Mouse (Mus musculus) forebrain, embryonic 16.5 days (tissue): ENCODE data around the gene Creld1. TPM values are rescaled to one million over a fixed set of nuclear protein-coding genes. Genes with fewer than 3 reads are reported as not detected.

Experiments used
- ATAC-seq: fragments of 200-750 bp; cut with Nextera tagmentation; 2 replicates; pipeline ENCODE4 v1.8.0; 2017; ENCODE audit warnings: mild to moderate bottlenecking, moderate library complexity
- H3K27ac ChIP-seq: fragments of 300-500 bp; sonication (generic); 2 replicates; pipeline ENCODE4 v1.5.1; 2014; ENCODE audit warnings: low read length, control low read depth
- H3K27me3 ChIP-seq: fragments of 300-500 bp; sonication (generic); replicated peaks from 2 replicates; pipeline ENCODE4 v1.6.1; 2014; ENCODE audit warnings: low read length; ENCODE audit not compliant: control insufficient read depth, insufficient read depth
- H3K36me3 ChIP-seq: fragments of 300-500 bp; sonication (generic); 2 replicates; pipeline ENCODE4 v1.6.1; 2014; ENCODE audit not compliant: control insufficient read depth, insufficient read depth
- H3K4me1 ChIP-seq: fragments of 300-500 bp; sonication (generic); replicated peaks from 2 replicates; pipeline ENCODE4 v1.6.1; 2014; ENCODE audit warnings: low read length; ENCODE audit not compliant: control insufficient read depth, insufficient read depth
- H3K4me2 ChIP-seq: fragments of 300-500 bp; sonication (generic); 2 replicates; pipeline ENCODE4 v1.6.1; 2014; ENCODE audit warnings: mild to moderate bottlenecking, low read length, control low read depth
- H3K4me3 ChIP-seq: fragments of 300-500 bp; sonication (generic); replicated peaks from 2 replicates; pipeline ENCODE4 v1.5.1; 2014; ENCODE audit warnings: mild to moderate bottlenecking, low read length, control low read depth
- H3K9ac ChIP-seq: fragments of 300-500 bp; sonication (generic); replicated peaks from 2 replicates; pipeline ENCODE4 v1.6.1; 2014; ENCODE audit warnings: low read depth, low read length, control low read depth
- H3K9me3 ChIP-seq: fragments of 300-500 bp; sonication (generic); 2 replicates; pipeline ENCODE4 v1.6.1; 2016; ENCODE audit warnings: low read length; ENCODE audit not compliant: control insufficient read depth
- WGBS: fragments of 180-500 bp; shearing (Covaris S2); extraction: QIAGEN DNeasy Blood & Tissue Kit; methylation state at CpG from one replicate; pipeline ENCODE4 v1.1.7; 2014; 5-methylcytosine and 5-hydroxymethylcytosine counted together
- polyA plus RNA-seq: library from polyadenylated mRNA; unstranded; fragments of >200 nt; fragmentation: Nextera tagmentation; extraction: Ambion mirVana; gene quantifications from 2 replicates; pipeline ENCODE4 v1.2.1, GENCODE M21; 2015

Creld1 gene
- polyA plus RNA-seq, 1 experiment from 2014 or later, result 73.9 TPM

DNA sequence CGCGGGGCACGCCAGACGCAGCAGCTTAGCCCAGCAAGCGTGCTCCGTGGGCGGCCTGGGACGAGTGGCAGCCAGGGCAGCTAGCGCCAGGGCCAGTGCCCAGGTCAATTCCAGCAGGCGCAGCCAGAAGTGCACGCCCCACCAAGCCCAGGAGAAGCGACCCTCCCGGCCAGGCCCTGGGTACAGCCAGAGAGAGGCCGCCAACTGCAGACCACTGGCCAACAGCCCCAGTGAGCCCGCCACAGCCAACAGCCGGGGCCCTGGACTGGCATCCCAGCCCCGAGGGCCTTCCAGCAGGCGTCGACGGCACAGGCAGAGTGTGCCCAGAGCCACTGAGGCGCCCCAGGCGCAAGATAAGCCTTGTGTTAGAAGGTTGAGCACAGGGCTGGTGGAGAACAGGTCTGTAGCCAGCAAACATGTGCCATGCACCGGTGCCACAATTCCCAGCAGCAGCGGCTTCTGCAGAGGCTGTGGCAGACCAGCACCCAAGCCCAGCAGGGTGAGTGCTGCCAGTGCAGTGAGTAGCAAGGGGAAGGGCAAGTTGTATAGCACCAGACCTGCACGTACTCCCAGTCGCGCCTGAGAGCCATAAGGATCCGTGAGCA, 12.1 kb downstream of the Creld1 start:
- Histone ChIP-seq H3K4me1 (peaks cover 8% of the 10 kb centered on the region), H3K4me3 (peak overlapping the region; percentile 39; the same call in 1 of the 2 replicates), H3K4me2 (peak overlapping the region; percentile 61), H3K27me3 (0 out of 2 replicates have a peak, but pooled peaks cover 2% of the 10 kb centered on the region), H3K36me3 (peaks cover 5% of the 10 kb centered on the region; the same call in 1 of the 2 replicates), H3K9ac (peak overlapping the region; percentile 48; the same call in 1 of the 2 replicates), H3K27ac (no peak overlapping the region), H3K9me3 (no peaks in the 10 kb centered on the region)
- WGBS, result 68% methylated on average over 28 of the region's 28 CpGs
- ATAC-seq, result no peak

DNA sequence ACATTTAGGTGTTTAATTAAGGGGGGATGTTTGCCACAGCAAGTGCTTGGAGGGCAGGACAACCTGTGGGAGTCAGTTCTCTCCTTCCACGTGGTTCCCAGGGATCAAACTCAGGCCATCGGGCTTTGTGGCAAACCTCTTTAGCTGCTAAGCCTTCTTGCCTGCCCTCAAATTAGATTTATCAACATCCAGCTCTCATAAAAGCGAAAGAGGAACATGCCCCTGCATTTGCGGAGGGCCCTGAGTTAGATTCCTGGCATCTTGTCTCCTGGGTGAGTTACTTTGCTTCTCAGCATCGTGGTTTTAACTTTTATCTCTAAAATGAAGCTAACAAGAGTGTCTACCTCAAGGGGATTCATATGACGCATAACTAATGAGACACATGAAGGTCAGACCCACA, 16.2 kb downstream of the Creld1 start:
- no peak overlapping the region for H3K4me3 ChIP-seq
- 84% methylated on average over 6 of the region's 6 CpGs for WGBS
- H3K27ac ChIP-seq, result no peak overlapping the region
- H3K4me2 ChIP-seq, result no peak overlapping the region
- H3K4me1 ChIP-seq, result peaks cover 17% of the 10 kb centered on the region
- no peaks in the 10 kb centered on the region for H3K9me3 ChIP-seq
- H3K9ac ChIP-seq, result no peak overlapping the region
- no peak for ATAC-seq
- no peaks in the 10 kb centered on the region for H3K36me3 ChIP-seq
- H3K27me3 ChIP-seq, result 0 out of 2 replicates have a peak, but pooled peaks cover 2% of the 10 kb centered on the region

DNA sequence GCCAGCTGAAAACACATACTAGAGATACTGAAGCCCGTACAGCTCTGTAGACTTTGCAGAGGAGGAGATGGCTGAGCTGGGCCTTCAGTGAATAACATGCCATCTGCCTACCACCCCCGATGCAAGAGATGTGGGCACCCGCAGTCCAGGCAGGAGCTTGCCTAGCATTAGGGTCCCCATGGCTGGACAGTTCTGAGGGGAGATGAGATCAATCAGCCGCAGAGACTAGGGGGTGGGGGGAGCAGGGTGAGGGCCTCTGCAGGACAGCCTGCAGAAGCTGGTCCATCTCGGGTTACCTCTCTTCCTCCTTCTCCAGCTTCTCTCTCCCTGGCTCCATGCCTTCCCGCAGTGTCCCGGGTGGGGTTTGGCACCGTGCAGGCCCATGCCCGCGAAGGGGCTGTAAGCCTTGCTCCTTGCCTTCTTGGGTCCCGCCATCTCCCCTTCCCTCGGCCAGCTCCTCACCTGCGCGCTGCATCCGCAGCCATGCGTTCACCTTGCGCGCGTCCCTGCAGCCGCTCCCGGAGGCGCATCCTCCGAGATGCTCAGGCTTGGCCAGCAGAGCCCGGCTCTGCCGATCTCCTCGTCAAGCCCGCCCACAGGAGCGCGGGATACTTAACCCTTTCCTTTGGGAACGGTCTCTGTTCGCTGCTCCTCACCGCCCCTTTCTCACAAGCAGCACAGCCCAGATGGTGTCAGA, 18.4 kb downstream of the Creld1 start, which contains the start of gene Prrt3:
Prrt3 (minus strand) TSS at position 544 of the 697 bp plus-strand sequence.
- peak within 1 kb of the TSS; percentile 64 for H3K4me3 ChIP-seq
- no peaks in the 10 kb centered on the region for H3K9me3 ChIP-seq
- H3K9ac ChIP-seq, result peak within 1 kb of the TSS; percentile 72
- peaks cover 11% of the 10 kb centered on the region; the same call in 1 of the 2 replicates for H3K4me1 ChIP-seq
- ATAC-seq, result peak; percentile 91
- no peaks in the 10 kb centered on the region for H3K36me3 ChIP-seq
- 2% methylated on average over 30 of the region's 32 CpGs for WGBS
- H3K27me3 ChIP-seq, result no peaks in the 10 kb centered on the region
- H3K4me2 ChIP-seq, result peak within 1 kb of the TSS; percentile 58
- H3K27ac ChIP-seq, result no peak within 1 kb of the TSS

DNA sequence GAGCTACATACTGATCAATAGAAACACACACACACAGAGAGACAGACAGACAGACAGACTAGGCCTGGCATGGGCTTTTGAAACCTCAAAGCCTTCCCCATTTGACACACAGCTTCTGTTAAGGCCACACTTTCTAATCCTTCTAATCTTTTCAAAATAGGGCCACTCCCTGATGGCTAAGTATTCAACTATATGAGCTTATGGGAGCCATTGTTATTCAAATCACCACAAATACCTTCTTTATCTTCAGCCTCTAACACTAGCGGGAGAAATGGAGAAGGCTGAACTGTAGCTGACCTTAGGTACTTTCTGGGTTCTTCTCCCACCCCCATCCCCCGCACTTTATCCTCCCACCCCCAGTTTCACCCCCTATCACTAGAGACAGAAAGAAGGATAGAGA, 19.7 kb downstream of the Creld1 start:
- Histone ChIP-seq H3K27me3 (no peaks in the 10 kb centered on the region), H3K9me3 (no peaks in the 10 kb centered on the region), H3K4me3 (no peak overlapping the region), H3K4me2 (no peak overlapping the region), H3K9ac (no peak overlapping the region), H3K4me1 (peaks cover 11% of the 10 kb centered on the region; the same call in 1 of the 2 replicates), H3K36me3 (no peaks in the 10 kb centered on the region), H3K27ac (no peak overlapping the region)
- ATAC-seq, result no peak
- 25% methylated on average over 2 of the region's 2 CpGs for WGBS

DNA sequence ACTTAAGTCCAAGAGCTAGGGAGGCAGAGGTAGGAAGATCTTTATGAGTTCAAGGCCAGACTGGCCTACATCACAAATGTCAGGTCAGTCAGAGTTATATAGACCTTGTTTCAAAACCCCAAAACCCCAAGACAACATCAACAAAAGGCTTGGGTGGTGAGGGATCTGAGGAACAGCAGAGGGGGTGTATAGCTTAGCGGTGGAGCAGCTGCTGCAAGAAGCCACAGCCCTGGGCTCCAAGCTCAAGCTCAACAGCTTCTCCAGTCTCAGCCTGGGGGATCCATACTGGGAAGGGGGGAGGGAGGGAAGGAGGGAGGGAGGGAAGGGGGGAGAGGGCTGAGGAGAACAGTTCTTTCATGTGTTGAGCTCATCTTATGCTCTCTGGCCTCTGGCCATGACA, 22.6 kb downstream of the Creld1 start:
- ATAC-seq, result no peak
- Histone ChIP-seq H3K4me2 (no peak overlapping the region), H3K36me3 (no peaks in the 10 kb centered on the region), H3K9ac (no peak overlapping the region), H3K9me3 (no peaks in the 10 kb centered on the region), H3K4me3 (no peak overlapping the region), H3K27ac (no peak overlapping the region), H3K27me3 (no peaks in the 10 kb centered on the region), H3K4me1 (peaks cover 10% of the 10 kb centered on the region; the same call in 1 of the 2 replicates)
- 83% methylated on average over 1 of the region's 1 CpGs for WGBS

DNA sequence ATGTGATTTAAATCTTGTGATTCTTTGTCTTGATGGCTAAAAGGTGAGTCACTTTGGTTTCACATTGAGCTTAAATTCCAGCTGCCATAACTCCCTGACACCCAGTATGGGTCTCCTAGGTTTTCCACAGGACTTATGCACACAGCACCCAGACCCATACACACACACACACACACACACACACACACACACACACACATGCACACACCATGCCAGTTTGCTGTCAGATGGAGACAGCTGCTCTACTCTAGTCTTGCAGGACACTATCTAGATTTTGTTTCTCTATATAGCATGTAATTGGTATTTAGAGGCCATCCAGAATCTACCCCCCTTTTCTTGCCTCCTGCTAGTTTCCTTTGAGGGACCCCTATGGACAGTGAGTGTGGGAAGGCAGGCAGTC, 24.0 kb downstream of the Creld1 start:
- no peak overlapping the region for H3K9ac ChIP-seq
- H3K4me3 ChIP-seq, result no peak overlapping the region
- no peak overlapping the region for H3K27ac ChIP-seq
- no peaks in the 10 kb centered on the region for H3K36me3 ChIP-seq
- H3K4me1 ChIP-seq, result no peaks in the 10 kb centered on the region
- no peaks in the 10 kb centered on the region for H3K9me3 ChIP-seq
- no peak for ATAC-seq
- H3K27me3 ChIP-seq, result no peaks in the 10 kb centered on the region
- no peak overlapping the region for H3K4me2 ChIP-seq

DNA sequence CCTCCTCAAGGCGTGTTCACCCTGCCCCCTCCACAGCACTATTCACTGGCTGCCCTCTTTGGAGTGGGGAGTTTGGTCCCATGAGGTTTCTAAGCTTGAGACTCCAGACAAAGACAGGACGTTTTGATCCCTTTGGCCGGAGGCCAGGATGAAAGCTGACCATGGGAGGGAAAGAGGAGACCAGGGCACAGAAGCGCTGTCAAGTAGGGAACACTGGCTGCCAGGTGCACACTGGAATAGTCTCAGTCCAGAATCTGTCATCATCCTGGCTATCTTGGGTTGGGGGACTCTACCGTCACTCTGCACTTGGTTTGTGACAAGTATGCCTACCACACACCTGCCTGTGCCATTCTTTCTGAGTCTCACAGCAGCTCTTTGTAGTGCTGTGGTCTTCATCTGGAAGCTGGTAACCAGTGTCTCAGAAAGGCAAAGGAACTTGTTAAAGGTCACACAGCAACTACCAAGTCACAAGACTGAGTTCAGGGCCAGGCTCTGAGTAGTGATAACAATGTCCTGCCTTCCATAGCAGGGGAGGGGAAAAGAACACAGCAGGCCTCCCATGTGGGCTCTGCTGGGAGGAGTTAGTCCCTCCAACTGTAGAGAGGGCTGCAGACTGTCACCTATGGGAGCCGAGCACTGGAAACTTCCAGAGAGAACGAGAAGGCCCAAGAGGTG, 25.3 kb downstream of the Creld1 start:
- no peak overlapping the region for H3K9ac ChIP-seq
- H3K9me3 ChIP-seq, result no peaks in the 10 kb centered on the region
- H3K4me3 ChIP-seq, result no peak overlapping the region
- H3K27me3 ChIP-seq, result no peaks in the 10 kb centered on the region
- no peak overlapping the region for H3K27ac ChIP-seq
- ATAC-seq, result no peak
- no peak overlapping the region for H3K4me2 ChIP-seq
- peaks cover 2% of the 10 kb centered on the region; the same call in 1 of the 2 replicates for H3K36me3 ChIP-seq
- no peaks in the 10 kb centered on the region for H3K4me1 ChIP-seq
- 60% methylated on average over 7 of the region's 7 CpGs for WGBS

DNA sequence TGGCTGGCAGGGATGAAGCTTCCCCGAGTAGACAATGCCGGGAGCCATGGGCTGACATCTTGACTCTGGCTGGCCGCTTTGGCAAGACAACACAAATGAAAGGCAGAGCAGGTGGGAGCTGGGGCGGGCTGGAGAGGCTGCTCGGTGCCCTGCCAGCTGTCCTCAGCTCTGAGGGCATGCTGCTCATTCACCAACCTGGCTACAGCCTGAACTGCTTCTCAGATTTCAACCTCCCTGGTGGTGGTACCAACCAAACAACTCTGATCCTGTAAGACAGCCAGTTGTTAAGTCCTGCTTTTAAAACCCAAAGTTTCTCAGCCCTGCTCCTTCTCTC, 25.8 kb downstream of the Creld1 start:
- Histone ChIP-seq H3K27me3 (no peaks in the 10 kb centered on the region), H3K9ac (no peak overlapping the region), H3K4me2 (no peak overlapping the region), H3K4me3 (no peak overlapping the region), H3K4me1 (no peaks in the 10 kb centered on the region), H3K27ac (no peak overlapping the region), H3K9me3 (no peaks in the 10 kb centered on the region), H3K36me3 (peaks cover 7% of the 10 kb centered on the region)
- 42% methylated on average over 5 of the region's 5 CpGs for WGBS
- no peak for ATAC-seq

DNA sequence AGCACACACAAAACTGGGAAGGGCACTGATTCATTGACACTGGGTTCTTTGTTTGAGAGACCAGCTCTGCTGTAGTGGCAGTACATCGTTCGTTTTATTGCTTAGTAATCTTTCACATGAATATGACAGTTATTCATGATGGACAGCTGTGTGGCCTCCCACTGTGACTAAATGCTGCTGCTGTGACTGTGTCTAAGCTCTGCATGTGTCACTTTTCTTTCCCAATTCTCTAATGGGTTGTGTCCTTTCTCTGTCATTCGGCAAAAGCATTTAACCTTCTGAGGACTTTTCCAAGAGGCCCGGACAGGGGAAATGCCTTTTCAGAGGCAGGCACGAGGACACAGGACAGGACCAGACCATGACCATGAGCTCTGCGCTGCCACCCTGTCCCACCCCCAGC, 30.8 kb downstream of the Creld1 start:
- H3K4me1 ChIP-seq, result no peaks in the 10 kb centered on the region
- WGBS, result 93% methylated on average over 6 of the region's 6 CpGs
- H3K9ac ChIP-seq, result no peak overlapping the region
- H3K4me3 ChIP-seq, result no peak overlapping the region
- ATAC-seq, result no peak
- H3K4me2 ChIP-seq, result no peak overlapping the region
- no peaks in the 10 kb centered on the region for H3K9me3 ChIP-seq
- no peak overlapping the region for H3K27ac ChIP-seq
- H3K36me3 ChIP-seq, result peaks cover 53% of the 10 kb centered on the region
- H3K27me3 ChIP-seq, result no peaks in the 10 kb centered on the region
